Mouse (Mus musculus): ENCODE results near the gene Cep72.

- TF ChIP-seq CTCF (IDR thresholded peaks at IDR 0.05; ENCODE audit: borderline replicate concordance, control insufficient read depth, extremely low read depth, insufficient read depth, low read length, poor library complexity): 0 out of 2 replicates have a peak, but pooled peaks have one; percentile 31
- TF ChIP-seq POLR2A (IDR thresholded peaks at IDR 0.05; ENCODE audit: control insufficient read depth, extremely low read depth, insufficient read depth, low read length, poor library complexity): no peak
Observed at GRCm38 (mm10) chr13:74061613-74062377, at the start of gene Cep72.

Measured in thymus, adult 2 months (tissue).